Mouse (Mus musculus) G1E-ER4 (cell line): Measurements from ENCODE around the gene R3hdm4. TPM values are rescaled to one million over a fixed set of nuclear protein-coding genes. Genes with fewer than 3 reads are reported as not detected.

Source experiments
- GATA1 ChIP-seq: IDR thresholded peaks from one replicate; pipeline ENCODE4 v1.8.0; 2012; ENCODE audit warnings: low read length, inconsistent platforms
- polyA plus RNA-seq: library from polyadenylated mRNA; stranded (reverse); fragments of >175 nt; gene quantifications from 2 replicates; pipeline ENCODE4 v1.2.3, GENCODE M21; 2012

Gene R3hdm4
- polyA plus RNA-seq, 1 experiment: 234 TPM

DNA sequence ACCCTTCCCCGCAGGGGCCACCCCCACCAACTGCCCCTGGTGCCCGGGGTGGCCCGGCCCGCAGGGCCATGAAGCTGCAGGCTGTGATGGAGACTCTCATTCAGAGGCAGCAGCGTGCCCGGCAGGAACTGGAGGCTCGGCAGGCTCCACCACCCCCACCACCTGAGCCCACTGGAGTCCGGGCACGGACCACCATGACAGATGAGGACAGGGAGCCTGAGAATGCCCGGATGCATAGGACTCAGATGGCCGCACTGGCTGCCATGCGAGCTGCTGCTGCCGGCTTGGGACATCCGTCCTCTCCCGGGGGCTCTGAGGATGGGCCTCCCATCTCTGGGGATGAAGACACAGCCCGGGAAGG, 9.8 kb upstream of the R3hdm4 start:
- no peak for TF ChIP-seq GATA1

DNA sequence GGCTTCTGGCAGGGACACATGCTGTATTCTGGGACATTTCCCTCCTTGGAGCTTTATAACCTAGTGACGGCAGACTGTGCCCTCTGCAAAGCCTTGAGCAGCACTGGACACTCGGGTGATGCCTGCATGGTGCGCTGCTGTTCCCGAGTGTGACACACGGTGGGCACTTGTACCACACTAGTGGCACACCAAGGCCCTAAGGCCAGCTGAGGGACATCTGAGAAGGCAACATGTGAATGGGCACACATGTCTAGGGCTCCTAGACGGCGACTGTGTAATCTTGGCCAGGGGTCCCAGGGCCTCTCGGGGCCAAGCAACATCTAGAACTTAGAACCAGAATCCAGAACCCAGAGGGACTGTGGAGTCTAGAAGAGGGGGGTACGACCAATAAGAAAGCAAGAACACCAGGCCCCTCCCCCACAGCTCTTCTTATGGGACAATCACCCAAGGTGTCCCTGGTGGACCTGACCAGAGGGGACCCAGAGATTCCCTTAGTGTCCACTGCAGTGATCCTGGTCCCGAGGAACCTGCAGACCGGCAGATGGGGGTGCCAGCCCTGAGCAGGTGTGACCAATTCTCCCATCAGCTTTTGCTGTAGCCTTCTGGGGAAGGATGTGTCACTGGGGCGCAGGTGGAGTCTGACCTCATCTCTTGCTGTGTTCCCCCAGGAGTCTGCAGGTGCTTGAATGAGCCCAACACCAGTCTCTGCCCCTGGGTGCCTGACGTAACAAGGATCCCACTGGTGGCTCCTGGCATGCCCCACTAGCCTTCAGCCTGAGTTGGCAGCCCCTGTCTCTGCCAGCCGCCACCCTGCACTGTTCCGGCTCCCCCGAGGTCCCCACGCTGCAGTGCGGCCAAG, 9.2 kb upstream of the R3hdm4 start:
- no peak for TF ChIP-seq GATA1

DNA sequence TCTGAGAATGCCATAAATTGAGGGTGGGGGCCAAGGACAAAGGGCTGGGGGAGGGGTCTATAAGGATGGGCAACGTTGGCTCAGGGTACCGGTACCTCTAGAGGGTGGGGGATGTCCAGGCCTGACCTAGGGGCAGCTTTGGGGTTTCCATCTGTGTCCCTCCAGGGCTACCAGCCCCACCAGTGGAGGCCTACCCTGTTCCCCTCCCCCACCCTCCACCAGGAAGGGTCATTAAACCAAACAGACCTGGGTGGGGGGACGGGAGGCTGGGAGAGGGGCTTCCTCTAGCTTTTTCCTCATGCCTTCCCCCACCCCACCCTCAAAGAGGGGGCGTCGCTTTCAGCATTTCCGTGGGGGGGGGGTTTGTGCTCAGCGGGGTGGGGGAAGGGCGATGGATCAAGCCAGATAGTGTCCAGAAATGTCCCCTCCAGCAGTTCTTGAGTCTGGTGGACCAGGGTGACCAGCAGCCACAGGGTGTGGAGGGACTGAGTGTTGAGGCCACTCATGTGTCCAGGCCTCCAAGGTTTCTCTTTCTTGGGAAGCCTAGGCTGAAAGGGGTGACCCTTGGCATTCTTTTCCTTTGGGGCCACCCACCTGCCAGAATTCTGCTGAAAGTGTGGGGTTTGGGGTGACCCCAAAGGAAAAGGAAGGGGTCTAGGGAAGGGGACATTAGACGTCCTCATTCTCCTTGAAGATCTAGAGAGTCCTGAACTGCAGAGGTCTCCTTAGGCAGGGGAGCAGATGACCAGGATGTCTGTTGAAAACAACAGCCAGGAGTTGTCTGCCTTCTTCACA, 8.1 kb upstream of the R3hdm4 start:
- TF ChIP-seq GATA1: no peak

DNA sequence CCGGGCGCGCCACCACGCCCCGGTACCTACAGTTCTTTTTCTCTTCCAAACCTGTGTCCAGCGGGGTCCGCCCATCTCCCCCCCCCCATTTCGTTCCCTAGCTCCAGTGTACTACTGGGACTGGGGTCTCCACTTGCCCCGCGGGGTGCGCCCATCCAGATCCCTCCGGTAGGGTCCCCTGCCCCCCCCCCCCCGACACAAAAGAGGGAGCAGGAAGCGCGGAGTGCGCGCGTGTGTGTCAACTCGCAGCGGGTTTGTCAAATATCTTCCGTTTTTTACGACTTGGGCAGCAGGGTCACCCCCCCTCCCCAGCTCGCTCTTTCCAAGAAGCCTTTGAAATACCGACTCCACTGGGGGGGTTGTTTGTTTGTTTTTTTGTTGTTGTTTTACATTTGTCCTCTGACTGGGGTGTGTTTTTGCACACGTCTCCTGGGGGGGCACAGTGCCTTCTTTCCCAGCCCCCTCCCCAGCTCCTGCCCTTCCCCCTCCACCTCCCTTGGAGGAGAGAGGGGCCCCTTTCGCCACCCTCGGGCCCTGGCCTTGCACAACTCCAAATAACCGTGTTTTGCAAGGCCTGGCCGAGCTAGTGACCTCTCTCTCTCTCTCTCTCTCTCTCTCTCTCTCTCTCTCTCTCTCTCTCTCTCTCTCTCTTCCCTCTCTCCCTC, 7.2 kb upstream of the R3hdm4 start:
- TF ChIP-seq GATA1: no peak

DNA sequence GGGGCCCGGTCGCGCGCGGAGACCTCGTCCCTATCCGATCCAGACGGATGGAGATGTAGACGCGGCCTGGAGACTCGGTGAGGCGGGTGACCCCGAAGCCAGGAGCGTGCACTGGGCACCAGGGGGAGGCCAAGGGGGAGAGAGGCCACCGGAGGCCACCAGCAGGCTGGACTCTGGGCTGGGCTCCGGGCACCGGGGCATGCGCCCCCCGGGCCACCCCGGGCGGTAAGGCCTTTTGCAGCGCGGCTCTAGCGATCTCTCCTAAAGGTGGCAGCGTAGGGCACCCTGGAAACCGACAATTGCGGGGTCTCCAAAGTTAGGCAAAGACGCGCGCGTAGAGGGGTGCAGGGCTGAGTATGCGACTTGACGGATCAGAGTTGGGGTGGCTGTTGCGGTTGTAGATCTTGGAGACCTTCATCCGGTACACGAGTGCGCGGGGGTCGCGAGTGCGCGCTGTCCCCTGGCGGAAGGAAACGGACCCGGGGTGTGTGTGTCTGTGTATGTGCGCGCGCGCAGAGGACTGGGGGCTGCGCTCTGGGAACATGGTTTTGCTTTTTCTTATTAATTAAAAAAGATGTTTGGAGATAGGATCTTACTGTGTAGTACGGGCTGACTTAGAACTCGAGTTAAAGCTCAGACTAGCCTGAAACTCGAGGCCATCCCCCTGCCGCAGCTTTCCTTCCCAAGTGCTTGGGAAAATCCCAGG, 6.5 kb upstream of the R3hdm4 start:
- TF ChIP-seq GATA1: no peak

DNA sequence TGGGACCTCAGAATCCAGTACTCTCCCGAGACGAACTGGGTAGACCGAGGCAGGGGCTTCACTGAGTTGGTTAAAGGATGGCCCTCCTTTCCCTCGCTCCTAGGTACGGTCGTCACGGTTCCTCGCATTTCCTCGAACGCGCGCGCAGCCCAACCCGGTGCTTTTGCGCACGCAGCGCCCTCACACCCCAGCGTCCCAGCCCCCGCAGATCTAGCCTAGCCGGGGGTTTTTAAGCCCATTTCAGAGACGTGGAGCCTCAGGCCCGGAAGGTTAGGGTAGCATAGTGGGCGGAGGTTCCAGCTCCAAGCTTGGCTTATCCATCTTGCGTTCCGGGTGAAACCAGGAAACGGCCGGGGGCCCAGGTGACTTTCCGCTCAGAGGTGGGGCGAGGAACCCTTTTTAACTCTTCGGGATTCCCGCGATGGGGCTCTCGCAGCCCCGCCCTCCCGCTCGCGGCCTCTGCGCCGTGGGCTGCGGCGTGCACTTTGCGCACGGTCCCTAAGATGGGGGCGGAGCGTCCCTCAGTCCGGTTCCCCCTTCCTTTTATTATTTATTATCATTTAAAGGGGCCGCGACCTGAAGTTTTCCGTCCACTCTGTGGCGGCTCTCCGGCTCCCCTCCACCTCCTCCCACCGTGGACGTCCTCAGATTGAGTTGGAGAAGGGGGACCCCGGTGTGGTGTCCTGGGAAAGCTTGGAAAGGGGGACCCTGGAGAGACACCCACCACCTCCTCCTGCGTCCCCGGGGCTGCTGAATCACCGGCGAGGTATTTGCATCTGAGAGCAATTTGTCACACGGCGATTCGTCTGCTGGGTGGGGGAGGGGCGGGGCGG, 5.7 kb upstream of the R3hdm4 start, which contains the start of gene Arid3a:
Gene Arid3a (plus strand): TSS at position 553 of the 833 bp plus-strand sequence.
- no peak for TF ChIP-seq GATA1

DNA sequence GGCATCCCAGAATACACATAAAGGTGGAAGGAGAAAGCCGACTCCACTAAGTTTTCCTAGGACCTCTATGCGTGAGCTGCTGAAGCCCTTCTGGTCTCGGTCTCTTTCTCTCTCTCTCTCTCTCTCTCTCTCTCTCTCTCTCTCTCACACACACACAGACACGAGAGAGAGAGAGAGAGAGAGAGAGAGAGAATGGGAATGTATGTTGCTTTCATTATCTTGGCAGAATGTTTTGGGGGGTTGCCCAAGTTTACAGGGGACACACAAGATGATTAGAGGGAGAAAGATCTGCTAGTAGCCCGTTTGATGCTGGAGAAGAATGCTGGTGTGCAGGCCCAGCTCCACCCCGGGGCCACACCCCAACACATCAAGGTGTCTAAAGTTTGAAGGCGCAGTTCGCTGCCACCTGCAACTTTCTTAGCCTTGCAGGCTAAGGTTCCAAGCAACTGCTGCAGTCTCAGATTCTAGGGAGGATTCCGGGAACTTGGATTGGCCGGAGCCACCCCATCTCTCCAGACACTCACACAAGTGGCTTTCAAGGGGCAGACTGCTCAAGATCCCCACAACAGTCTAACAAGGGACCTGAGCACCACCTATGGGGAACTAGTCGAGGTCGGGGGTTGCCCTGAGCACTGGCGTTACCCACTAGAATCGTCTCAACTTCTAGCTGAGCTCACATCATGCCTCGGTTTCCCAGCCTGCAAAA, 4.9 kb upstream of the R3hdm4 start:
- TF ChIP-seq GATA1: no peak

DNA sequence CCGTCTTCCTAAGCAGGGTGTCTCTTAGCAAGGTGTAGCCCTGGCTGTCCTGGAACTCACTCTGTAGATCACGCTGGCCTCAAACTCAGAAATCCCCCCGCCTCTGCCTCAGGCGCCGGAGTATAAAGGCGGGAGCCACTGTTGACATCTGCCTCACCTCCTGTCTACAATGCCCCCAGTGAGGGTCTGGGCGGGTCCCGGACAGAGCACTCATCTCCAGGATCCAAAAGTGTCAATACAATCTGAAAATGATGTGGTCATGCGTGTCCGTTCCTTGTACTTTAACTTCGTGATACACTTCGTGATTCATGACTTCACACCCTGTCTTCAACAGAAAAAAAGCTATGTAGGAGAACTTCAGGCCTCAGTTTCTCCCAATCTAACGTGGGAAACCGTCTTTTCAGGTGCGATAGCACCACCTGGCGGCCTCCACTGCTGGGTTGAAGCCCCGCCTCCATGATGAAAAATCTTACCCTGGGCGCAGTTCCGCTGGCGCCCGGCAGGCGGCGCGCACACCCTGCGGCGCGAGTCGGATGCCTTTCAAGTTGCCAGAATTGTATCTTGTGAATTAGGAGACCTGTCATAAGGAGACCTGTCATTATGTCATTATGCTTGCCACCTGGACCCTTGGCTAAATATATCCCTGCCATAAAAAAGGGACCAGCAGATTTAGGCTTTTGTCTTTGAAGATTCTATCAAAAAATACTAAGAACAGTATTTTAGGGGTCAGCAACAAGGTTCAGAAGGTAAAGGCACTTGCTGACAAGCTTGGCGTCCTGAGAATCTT, 4.2 kb upstream of the R3hdm4 start:
- no peak for TF ChIP-seq GATA1

DNA sequence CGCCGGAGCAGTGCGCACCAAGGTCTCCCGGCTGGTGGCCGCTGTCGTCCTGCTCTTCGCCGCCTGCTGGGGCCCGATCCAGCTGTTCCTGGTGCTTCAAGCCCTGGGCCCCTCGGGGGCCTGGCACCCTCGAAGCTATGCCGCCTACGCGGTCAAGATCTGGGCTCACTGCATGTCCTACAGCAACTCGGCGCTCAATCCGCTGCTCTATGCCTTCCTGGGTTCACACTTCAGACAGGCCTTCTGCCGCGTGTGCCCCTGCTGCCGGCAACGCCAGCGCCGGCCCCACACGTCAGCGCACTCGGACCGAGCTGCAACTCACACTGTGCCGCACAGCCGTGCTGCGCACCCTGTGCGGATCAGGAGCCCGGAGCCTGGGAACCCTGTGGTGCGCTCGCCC, 564 bp upstream of the R3hdm4 start:
- TF ChIP-seq GATA1: no peak

DNA sequence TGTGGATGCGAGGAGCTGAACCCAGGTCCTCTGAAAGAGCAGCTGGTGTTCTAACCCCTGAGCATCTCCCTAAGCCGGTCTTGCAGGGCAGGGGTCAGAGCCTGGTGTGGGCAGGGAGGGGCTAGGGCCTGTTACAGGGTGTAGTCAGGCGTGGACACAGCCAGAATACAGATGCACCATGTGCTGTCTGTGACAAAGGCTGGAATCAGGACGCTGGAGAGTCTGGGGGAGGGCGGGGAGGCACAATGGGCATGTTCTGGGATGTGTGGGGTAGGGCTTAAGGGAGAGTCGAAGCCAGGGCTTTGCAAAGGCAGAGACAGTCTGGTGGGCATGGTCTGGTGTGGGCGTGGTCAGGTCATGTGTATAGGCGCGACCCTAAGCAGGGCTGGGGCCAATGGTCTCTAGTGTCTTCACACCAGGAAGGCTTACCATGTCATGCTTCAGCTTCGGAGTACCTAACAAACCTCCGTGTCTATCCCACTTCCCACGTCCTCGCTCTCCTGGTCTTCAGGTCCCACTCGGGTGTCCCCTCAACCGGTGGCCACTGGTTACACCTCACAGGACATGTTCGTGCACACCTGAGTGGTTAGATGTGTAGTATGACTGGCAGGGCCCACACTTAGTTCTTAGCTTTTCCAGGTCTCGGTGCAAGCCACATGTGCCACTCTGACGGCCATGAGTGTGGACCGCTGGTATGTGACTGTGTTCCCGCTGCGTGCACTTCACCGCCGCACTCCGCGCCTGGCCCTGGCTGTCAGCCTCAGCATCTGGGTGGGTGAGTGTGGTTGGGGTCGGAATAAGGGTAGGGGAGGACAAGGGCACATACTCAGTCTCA, 735 bp downstream of the R3hdm4 start:
- TF ChIP-seq GATA1: no peak

DNA sequence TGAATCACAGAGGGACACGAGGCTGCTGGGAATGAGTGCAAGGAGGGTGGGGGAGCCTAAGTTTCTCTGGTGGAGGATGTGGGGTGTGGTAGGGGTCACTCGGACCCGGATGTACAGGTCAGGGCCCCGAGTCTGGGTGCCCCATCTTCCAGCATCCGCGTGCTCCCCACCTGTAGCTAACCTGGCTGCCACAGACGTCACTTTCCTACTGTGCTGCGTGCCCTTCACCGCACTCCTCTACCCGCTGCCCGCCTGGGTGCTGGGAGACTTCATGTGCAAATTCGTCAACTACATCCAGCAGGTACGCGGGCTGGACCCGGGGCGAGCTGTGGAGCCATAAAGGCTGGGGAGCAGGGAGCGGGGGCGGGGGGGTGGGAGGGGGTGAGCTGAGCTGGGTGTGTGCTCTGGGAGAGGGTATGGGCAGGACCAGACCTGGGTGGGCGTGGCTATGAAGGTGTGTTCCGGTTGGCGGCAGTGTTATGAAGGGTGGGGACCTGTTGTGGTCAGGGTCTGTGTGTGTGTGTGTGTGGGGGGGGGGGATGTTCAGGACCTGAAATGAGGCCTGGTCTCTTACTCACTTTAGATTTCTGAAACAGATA, 1.7 kb downstream of the R3hdm4 start:
- no peak for TF ChIP-seq GATA1
